Mouse (Mus musculus): Measurements from ENCODE around the gene Kif11. TPM values are rescaled to one million over a fixed set of nuclear protein-coding genes. Genes with fewer than 3 reads are reported as not detected.

Gene Kif11
- polyA plus RNA-seq, 1 experiment from 2014 or later: 9.3 TPM

GRCm38 (mm10) chr19:37346258-37346657 is 29.9 kb upstream of the Kif11 start:
- Histone ChIP-seq H3K4me2 (ENCODE audit: low read length) (no peak overlapping the region), H3K4me1 (ENCODE audit: control insufficient read depth, insufficient read depth, low read depth, low read length) (no peaks in the 10 kb centered on the region), H3K4me3 (ENCODE audit: low read length) (no peak overlapping the region), H3K27me3 (replicated peaks; ENCODE audit: control insufficient read depth, insufficient read depth, low read length) (no peaks in the 10 kb centered on the region), H3K9ac (ENCODE audit: low read depth, low read length) (no peak overlapping the region), H3K36me3 (ENCODE audit: control insufficient read depth, insufficient read depth, low read length) (no peaks in the 10 kb centered on the region; the same call in 1 of the 2 replicates), H3K9me3 (ENCODE audit: control insufficient read depth, low read length) (no peaks in the 10 kb centered on the region), H3K27ac (ENCODE audit: low read depth, low read length) (no peak overlapping the region)
- no peak for ATAC-seq
- WGBS: 74% methylated on average over 3 of the region's 3 CpGs

GRCm38 (mm10) chr19:37348331-37348730 is 27.9 kb upstream of the Kif11 start:
- H3K4me1 ChIP-seq (ENCODE audit: control insufficient read depth, insufficient read depth, low read depth, low read length): no peaks in the 10 kb centered on the region
- peaks cover 2% of the 10 kb centered on the region; the same call in 1 of the 2 replicates for H3K36me3 ChIP-seq (ENCODE audit: control insufficient read depth, insufficient read depth, low read length)
- no peak overlapping the region for H3K9ac ChIP-seq (ENCODE audit: low read depth, low read length)
- 89% methylated on average over 10 of the region's 10 CpGs for WGBS
- H3K4me3 ChIP-seq (ENCODE audit: low read length): no peak overlapping the region
- H3K27ac ChIP-seq (ENCODE audit: low read depth, low read length): no peak overlapping the region
- H3K4me2 ChIP-seq (ENCODE audit: low read length): no peak overlapping the region
- H3K9me3 ChIP-seq (ENCODE audit: control insufficient read depth, low read length): no peaks in the 10 kb centered on the region; the same call in 1 of the 2 replicates
- no peak for ATAC-seq
- H3K27me3 ChIP-seq (replicated peaks; ENCODE audit: control insufficient read depth, insufficient read depth, low read length): no peaks in the 10 kb centered on the region

GRCm38 (mm10) chr19:37348952-37349351 is 27.3 kb upstream of the Kif11 start:
- Histone ChIP-seq H3K4me3 (ENCODE audit: low read length) (no peak overlapping the region), H3K9ac (ENCODE audit: low read depth, low read length) (no peak overlapping the region), H3K9me3 (ENCODE audit: control insufficient read depth, low read length) (no peaks in the 10 kb centered on the region; the same call in 1 of the 2 replicates), H3K4me1 (ENCODE audit: control insufficient read depth, insufficient read depth, low read depth, low read length) (no peaks in the 10 kb centered on the region), H3K27ac (ENCODE audit: low read depth, low read length) (no peak overlapping the region), H3K36me3 (ENCODE audit: control insufficient read depth, insufficient read depth, low read length) (peaks cover 2% of the 10 kb centered on the region; the same call in 1 of the 2 replicates), H3K4me2 (ENCODE audit: low read length) (no peak overlapping the region), H3K27me3 (replicated peaks; ENCODE audit: control insufficient read depth, insufficient read depth, low read length) (no peaks in the 10 kb centered on the region)
- ATAC-seq: no peak

- Histone ChIP-seq H3K4me1 (ENCODE audit: control insufficient read depth, insufficient read depth, low read depth, low read length) (no peaks in the 10 kb centered on the region), H3K9ac (ENCODE audit: low read depth, low read length) (no peak overlapping the region), H3K36me3 (ENCODE audit: control insufficient read depth, insufficient read depth, low read length) (peaks cover 2% of the 10 kb centered on the region; the same call in 1 of the 2 replicates), H3K4me3 (ENCODE audit: low read length) (no peak overlapping the region), H3K27ac (ENCODE audit: low read depth, low read length) (no peak overlapping the region), H3K4me2 (ENCODE audit: low read length) (no peak overlapping the region), H3K27me3 (replicated peaks; ENCODE audit: control insufficient read depth, insufficient read depth, low read length) (no peaks in the 10 kb centered on the region), H3K9me3 (ENCODE audit: control insufficient read depth, low read length) (no peaks in the 10 kb centered on the region; the same call in 1 of the 2 replicates)
- no peak for ATAC-seq
- 97% methylated on average over 3 of the region's 3 CpGs for WGBS
Measured at GRCm38 (mm10) chr19:37352756-37353155, 23.4 kb upstream of the Kif11 start.

GRCm38 (mm10) chr19:37353331-37353730 is 22.9 kb upstream of the Kif11 start:
- 96% methylated on average over 6 of the region's 6 CpGs for WGBS
- H3K4me1 ChIP-seq (ENCODE audit: control insufficient read depth, insufficient read depth, low read depth, low read length): no peaks in the 10 kb centered on the region
- ATAC-seq: no peak
- H3K4me3 ChIP-seq (ENCODE audit: low read length): no peak overlapping the region
- no peak overlapping the region for H3K27ac ChIP-seq (ENCODE audit: low read depth, low read length)
- no peaks in the 10 kb centered on the region; the same call in 1 of the 2 replicates for H3K9me3 ChIP-seq (ENCODE audit: control insufficient read depth, low read length)
- H3K4me2 ChIP-seq (ENCODE audit: low read length): no peak overlapping the region
- no peak overlapping the region for H3K9ac ChIP-seq (ENCODE audit: low read depth, low read length)
- H3K27me3 ChIP-seq (replicated peaks; ENCODE audit: control insufficient read depth, insufficient read depth, low read length): no peaks in the 10 kb centered on the region
- peaks cover 2% of the 10 kb centered on the region; the same call in 1 of the 2 replicates for H3K36me3 ChIP-seq (ENCODE audit: control insufficient read depth, insufficient read depth, low read length)

GRCm38 (mm10) chr19:37360044-37360443 is 16.2 kb upstream of the Kif11 start:
- no peak overlapping the region for H3K27ac ChIP-seq (ENCODE audit: low read depth, low read length)
- H3K4me2 ChIP-seq (ENCODE audit: low read length): no peak overlapping the region
- H3K9ac ChIP-seq (ENCODE audit: low read depth, low read length): no peak overlapping the region
- H3K9me3 ChIP-seq (ENCODE audit: control insufficient read depth, low read length): no peaks in the 10 kb centered on the region
- no peaks in the 10 kb centered on the region for H3K27me3 ChIP-seq (replicated peaks; ENCODE audit: control insufficient read depth, insufficient read depth, low read length)
- H3K4me1 ChIP-seq (ENCODE audit: control insufficient read depth, insufficient read depth, low read depth, low read length): no peaks in the 10 kb centered on the region
- 76% methylated on average over 5 of the region's 5 CpGs for WGBS
- ATAC-seq: no peak
- H3K4me3 ChIP-seq (ENCODE audit: low read length): no peak overlapping the region
- no peaks in the 10 kb centered on the region for H3K36me3 ChIP-seq (ENCODE audit: control insufficient read depth, insufficient read depth, low read length)

GRCm38 (mm10) chr19:37362545-37362944 is 13.7 kb upstream of the Kif11 start:
- Histone ChIP-seq H3K4me1 (ENCODE audit: control insufficient read depth, insufficient read depth, low read depth, low read length) (no peaks in the 10 kb centered on the region), H3K4me2 (ENCODE audit: low read length) (no peak overlapping the region), H3K4me3 (ENCODE audit: low read length) (no peak overlapping the region), H3K9me3 (ENCODE audit: control insufficient read depth, low read length) (no peaks in the 10 kb centered on the region), H3K9ac (ENCODE audit: low read depth, low read length) (no peak overlapping the region), H3K27me3 (replicated peaks; ENCODE audit: control insufficient read depth, insufficient read depth, low read length) (no peaks in the 10 kb centered on the region), H3K36me3 (ENCODE audit: control insufficient read depth, insufficient read depth, low read length) (no peaks in the 10 kb centered on the region), H3K27ac (ENCODE audit: low read depth, low read length) (no peak overlapping the region)
- 26% methylated on average over 5 of the region's 5 CpGs for WGBS
- ATAC-seq: 0 out of 2 replicates have a peak, but pooled peaks have one; percentile 60

- Histone ChIP-seq H3K4me2 (ENCODE audit: low read length) (no peak overlapping the region), H3K9ac (ENCODE audit: low read depth, low read length) (no peak overlapping the region), H3K4me3 (ENCODE audit: low read length) (no peak overlapping the region), H3K36me3 (ENCODE audit: control insufficient read depth, insufficient read depth, low read length) (no peaks in the 10 kb centered on the region), H3K4me1 (ENCODE audit: control insufficient read depth, insufficient read depth, low read depth, low read length) (no peaks in the 10 kb centered on the region), H3K27me3 (replicated peaks; ENCODE audit: control insufficient read depth, insufficient read depth, low read length) (no peaks in the 10 kb centered on the region), H3K9me3 (ENCODE audit: control insufficient read depth, low read length) (no peaks in the 10 kb centered on the region), H3K27ac (ENCODE audit: low read depth, low read length) (no peak overlapping the region)
- WGBS: 70% methylated on average over 11 of the region's 11 CpGs
- ATAC-seq: no peak
Measured at GRCm38 (mm10) chr19:37363128-37363939, 12.9 kb upstream of the Kif11 start.

- H3K9me3 ChIP-seq (ENCODE audit: control insufficient read depth, low read length): no peaks in the 10 kb centered on the region
- no peak overlapping the region for H3K9ac ChIP-seq (ENCODE audit: low read depth, low read length)
Measured at GRCm38 (mm10) chr19:37368990-37369389, 7.2 kb upstream of the Kif11 start.

More at GRCm38 (mm10) chr19:37368990-37369389, 7.2 kb upstream of the Kif11 start:
- no peaks in the 10 kb centered on the region for H3K4me1 ChIP-seq (ENCODE audit: control insufficient read depth, insufficient read depth, low read depth, low read length)
- no peak overlapping the region for H3K4me2 ChIP-seq (ENCODE audit: low read length)
- 68% methylated on average over 1 of the region's 1 CpGs for WGBS
- no peak overlapping the region for H3K27ac ChIP-seq (ENCODE audit: low read depth, low read length)
- no peaks in the 10 kb centered on the region for H3K27me3 ChIP-seq (replicated peaks; ENCODE audit: control insufficient read depth, insufficient read depth, low read length)
- H3K4me3 ChIP-seq (ENCODE audit: low read length): no peak overlapping the region
- no peaks in the 10 kb centered on the region for H3K36me3 ChIP-seq (ENCODE audit: control insufficient read depth, insufficient read depth, low read length)
- no peak for ATAC-seq

All from hindbrain, embryonic 16.5 days (tissue).